Mouse (Mus musculus) spleen, postnatal 36 days (tissue): ENCODE data around the gene Hipk3.

Experiments used
- DNase-seq, 2 experiments: peaks; one replicate each; pipeline ENCODE4 v3.0.0; 2022; ENCODE audit warnings: low spot score in 2 of 2, mixed read lengths in 1 of 2

Hipk3 gene

GRCm38 (mm10) chr2:104412496-104412895 lies 81.8 kb downstream of the Hipk3 start:
- no peak for DNase-seq

- DNase-seq, result no peak
These were observed 82.4 kb downstream of the Hipk3 start for GRCm38 (mm10) chr2:104411806-104412205.

GRCm38 (mm10) chr2:104410963-104411545 lies 83.2 kb downstream of the Hipk3 start, which contains the start of gene D430041D05Rik:
D430041D05Rik (minus strand) TSS chr2:104411013.
- no peak for DNase-seq

GRCm38 (mm10) chr2:104409851-104410821 lies 84.1 kb downstream of the Hipk3 start:
- no peak for DNase-seq

DNA sequence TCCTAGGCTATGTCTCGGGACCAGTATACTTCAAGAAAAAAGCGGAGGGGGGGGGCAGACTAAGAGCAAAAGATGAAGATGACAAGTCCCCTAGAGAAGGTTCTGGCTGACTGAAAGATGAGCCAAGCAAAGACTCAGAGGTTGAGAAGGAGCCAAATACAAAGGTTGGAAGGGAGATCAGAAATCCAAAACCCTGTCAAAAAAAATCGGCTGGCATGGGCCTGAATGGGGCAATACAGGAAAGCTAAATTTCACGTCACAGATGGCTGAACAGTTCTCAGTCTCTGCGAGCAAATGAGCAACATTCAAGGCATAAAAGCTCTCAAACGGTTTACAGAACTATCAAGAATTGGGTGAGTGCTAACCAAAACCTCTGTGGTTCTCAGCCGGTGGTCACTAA lies 85.9 kb downstream of the Hipk3 start:
- DNase-seq, result no peak

DNA sequence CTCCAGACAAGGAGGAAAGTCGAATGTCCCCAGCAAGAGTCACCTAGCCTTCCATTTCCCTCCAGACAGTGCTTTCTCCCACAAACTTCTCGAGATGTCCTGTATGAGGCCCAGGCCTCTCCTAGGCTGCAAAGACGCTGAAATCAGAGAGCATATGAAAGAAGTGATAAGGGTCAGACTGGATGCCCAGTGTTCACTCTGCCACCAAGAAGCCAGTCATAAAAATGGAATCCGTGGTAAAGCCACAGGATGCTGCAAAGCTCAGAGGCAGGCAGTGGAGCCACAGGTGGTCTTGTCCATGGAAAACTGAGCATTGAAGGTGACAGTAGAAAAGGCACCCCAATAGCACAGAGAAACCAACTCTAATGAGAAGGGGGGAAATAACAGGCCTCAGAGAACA lies 86.3 kb downstream of the Hipk3 start:
- DNase-seq, result no peak

DNA sequence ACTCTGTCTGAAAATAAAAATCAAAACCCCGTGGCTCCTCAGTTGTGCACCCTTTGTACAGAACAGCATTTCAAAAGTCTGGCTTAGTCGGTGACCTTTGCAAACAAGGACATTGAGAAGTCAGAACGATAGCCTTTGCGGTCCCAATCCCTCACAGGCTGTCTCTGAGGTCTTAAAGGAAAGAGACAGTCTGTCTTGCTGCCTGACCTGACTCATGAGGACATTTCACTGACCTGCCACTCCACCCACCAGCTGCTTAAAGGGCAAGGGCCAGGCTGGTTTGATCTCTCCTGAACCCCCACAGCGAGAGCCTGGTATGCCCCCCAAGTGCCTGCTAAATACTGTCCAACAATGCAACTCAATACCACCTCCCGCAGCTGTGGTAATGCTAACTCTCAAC lies 90.2 kb downstream of the Hipk3 start:
- no peak for DNase-seq

DNA sequence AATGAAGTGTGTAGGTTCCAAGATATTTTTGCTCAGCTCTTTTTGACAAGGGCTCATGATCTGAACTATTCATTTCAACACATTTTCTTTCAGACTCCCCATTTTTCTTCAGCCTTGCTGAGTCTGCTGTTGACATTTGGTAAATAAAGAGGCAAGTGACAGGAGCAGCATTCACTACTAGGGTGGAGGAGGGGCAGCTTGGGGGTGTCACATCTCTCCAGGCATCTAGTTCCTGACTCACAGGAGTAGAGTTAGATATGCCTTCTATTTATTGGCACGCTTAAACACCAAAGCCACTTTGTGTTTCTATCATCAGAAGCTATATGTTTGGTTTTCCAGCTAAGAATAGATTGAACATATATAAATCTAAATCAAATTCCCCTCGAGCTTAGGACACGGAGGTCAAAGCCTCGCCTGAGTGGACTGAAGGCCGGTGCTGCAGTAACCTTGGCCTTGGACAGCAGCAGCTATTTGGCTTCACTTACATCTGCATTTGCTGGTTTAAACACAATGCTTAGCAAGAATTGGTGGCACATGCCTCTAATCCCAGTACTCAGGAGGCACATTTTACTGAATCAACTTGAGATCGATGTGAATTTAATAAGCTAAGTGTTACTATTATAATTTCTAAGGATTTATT lies 95.5 kb downstream of the Hipk3 start:
- DNase-seq, result no peak

DNA sequence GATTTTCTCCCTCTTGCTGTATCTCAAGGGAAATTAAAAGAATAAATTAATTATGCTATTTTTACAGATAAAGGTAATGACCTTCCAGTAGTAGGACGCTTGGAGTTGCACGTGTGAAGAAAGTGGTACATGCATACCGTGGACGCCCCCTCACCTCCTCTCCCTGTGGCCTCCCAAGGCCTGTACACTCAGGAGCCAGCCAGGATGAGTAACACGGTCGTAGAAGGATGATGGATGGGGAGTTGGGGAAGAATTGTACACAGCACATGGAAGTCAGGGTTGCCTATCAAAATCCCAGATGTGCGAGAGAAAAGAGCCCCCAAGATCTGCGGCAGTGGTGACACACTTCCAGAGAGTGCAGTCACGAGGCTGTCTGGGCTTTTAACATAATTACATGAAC lies 98.3 kb downstream of the Hipk3 start:
- no peak for DNase-seq

- DNase-seq, result no peak
These were observed 99.5 kb downstream of the Hipk3 start for GRCm38 (mm10) chr2:104394769-104395168.

DNA sequence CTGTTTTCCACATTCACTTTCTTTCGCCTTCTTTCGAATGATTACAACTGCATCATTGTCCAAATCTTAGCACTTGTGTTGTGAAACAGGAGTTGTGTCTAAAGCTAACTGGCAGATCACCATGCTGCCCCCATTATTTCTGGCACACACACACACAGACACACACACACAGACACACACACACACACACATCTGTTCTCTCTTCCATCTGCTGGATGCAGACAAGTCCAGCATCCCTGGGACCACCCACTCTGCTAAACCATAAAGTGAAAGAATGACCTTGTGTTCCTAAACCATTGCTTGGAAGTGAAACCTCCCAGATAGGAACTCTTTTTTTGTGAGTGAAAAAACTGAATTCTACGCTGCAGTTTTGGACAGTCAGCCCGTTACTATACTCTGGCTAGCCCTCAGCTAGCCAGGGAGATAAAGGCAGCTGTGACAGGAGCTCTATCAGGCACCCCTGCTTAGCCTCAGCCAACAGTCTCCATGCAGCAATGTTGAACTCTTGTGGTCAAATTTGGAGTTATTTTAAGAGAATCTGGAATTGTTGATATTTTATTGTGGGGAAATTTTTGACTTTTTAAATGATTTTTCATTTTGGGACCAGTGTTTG lies 101.4 kb downstream of the Hipk3 start:
- DNase-seq, result no peak

DNA sequence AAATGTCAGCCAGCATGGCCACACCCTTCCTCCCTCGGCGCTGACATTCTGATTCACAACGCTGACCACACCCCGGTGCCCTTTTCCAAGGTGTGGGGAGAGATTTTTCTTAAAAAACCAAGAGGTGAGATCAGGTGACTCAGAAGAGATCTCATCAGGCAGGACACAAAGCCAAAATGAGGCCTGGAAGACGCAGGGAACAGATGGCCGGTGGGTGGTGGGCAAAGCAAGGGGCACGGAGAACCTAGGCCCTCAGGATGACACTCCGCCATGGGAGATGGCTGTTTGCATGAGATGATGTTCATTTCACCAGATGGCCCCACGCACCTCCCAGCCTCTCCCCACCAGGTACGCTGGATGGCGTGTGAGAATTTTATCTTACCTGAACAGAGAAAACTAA lies 105.0 kb downstream of the Hipk3 start:
- no peak for DNase-seq

DNA sequence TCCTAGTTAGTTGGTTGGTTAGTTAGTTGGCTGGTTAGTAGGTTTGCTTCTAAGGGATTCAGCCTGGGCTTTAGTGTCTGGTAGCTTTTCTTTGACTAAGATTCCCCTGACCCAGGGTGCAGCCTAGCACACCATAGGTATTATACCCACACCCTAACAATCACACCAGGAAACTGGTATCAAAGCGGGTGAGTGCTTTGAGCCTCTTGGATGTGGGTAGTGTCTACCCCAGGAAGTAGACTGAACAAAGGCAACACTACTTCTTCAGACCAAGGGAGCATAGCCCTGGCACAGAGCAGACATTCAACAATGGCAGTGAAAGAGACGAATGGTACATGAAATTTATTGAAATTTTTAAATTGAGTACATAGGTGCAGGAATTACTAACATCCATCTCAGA lies 108.3 kb downstream of the Hipk3 start:
- DNase-seq, result peak; percentile 6 to 11

DNA sequence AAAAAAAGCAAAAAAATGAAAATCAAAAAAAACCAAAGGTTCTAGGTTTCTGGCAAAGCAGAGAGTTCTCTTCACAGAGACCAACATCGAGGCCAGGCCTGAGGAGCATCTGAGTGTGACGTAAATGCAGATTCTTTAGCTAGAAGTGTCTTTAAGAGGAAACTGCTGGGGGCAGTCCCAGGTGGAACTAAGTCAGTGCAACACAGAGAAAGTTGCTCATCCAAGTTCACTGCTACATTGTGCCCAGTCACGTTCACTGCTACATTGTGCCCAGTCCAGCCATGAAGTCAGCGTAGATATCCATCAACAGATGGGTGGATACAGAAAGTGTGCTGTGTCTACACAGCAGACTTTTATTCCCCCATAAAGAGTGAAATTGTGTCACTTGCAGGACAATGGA lies 110.7 kb downstream of the Hipk3 start:
- no peak for DNase-seq

DNA sequence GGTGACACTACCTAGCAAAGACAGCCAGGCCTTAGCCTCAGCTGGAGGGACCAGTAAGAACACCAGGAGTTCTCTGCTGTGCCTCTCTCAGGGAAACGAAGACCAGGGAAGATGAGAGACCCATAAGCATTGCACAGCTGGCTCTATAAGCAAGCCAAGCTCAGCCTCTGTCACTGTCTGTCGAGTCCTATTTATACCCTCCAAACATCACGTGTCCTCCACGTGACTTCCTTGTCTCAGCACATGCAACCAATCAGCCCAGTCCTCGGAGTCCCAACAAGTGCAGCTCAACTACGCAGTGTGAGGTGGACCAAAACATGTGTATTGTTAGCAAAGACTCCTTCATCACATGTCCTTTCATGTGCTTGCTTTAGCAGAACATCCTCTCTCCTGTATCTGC lies 111.4 kb downstream of the Hipk3 start:
- no peak for DNase-seq

DNA sequence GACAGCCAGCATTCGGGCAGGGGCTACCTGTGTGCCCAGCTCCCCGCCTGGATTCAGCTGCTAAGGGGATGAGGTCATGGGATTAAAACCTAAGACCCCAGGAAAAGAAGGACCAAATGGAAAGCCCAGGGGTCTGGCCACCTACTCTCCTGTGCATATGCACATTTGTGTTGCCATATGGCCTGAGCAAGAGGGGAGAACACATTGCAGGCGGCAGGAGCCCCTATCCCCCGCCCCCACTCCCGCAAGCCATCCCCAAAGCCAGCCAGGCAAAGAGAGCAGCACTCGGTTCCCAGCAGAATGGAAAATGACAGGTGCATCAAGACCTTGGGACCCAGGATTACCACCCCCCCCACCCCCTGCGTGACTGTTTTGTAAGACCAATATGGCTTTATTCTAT lies 114.9 kb downstream of the Hipk3 start:
- DNase-seq, result no peak

DNA sequence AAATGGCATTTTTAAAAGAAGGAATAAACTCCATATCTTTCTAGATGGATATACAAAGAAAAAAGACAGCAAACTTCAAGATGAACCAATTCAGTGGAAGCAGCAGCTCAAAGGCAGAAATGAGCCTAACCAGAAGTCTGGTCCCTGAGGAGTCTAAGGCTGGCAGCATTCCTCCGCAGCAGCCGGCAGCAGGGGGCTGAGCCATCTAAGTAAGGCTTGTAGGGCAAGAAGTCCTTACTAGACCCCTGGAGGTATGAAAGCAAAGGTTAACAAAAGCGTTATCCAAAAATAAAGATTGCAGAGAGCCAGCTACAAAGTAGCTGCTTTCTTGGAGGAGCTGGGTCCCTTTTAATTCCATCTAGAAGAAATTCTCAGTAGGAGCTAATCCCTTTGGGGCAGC lies 115.5 kb downstream of the Hipk3 start:
- no peak for DNase-seq

- DNase-seq, result no peak
These were observed 116.3 kb downstream of the Hipk3 start for GRCm38 (mm10) chr2:104377990-104378389.
